Mouse (Mus musculus) midbrain, embryonic 14.5 days (tissue): ENCODE results near the gene Icosl. TPM values are rescaled to one million over a fixed set of nuclear protein-coding genes. Genes with fewer than 3 reads are reported as not detected.
"Not testable (repeated sequence)": the region's sequence is repeated elsewhere in the genome, so short reads cannot be mapped to it uniquely, and the experiment has no call there.

ENCODE experiments used
- ATAC-seq: fragments of 200-750 bp; cut with Nextera tagmentation; 2 replicates; pipeline ENCODE4 v1.8.0; 2017; ENCODE audit warnings: moderate number of reproducible peaks, moderate library complexity; ENCODE audit not compliant: low FRiP score, low TSS enrichment
- DNase-seq: peaks from one replicate; pipeline ENCODE4 v3.0.0-alpha.2; 2015
- H3K27ac ChIP-seq: fragments of 300-500 bp; sonication (generic); replicated peaks from 2 replicates; pipeline ENCODE4 v1.5.1; 2014; ENCODE audit warnings: mild to moderate bottlenecking, low read depth, low read length, moderate library complexity
- H3K27me3 ChIP-seq: fragments of 300-500 bp; sonication (generic); 2 replicates; pipeline ENCODE4 v1.6.1; 2014; ENCODE audit warnings: low read length, control low read depth, mixed read lengths; ENCODE audit not compliant: control insufficient read depth, insufficient read depth
- H3K36me3 ChIP-seq: fragments of 300-500 bp; sonication (generic); 2 replicates; pipeline ENCODE4 v1.6.1; 2014; ENCODE audit warnings: low read length, control low read depth; ENCODE audit not compliant: control insufficient read depth, insufficient read depth
- H3K4me1 ChIP-seq: fragments of 300-500 bp; sonication (generic); 2 replicates; pipeline ENCODE4 v1.6.1; 2014; ENCODE audit warnings: mild to moderate bottlenecking, antibody characterized with exemption, low read length, control low read depth; ENCODE audit not compliant: control insufficient read depth, insufficient read depth
- H3K4me2 ChIP-seq: fragments of 300-500 bp; sonication (generic); 2 replicates; pipeline ENCODE4 v1.6.1; 2014; ENCODE audit warnings: mild to moderate bottlenecking, low read length, moderate library complexity
- H3K4me3 ChIP-seq: fragments of 300-500 bp; sonication (generic); replicated peaks from 2 replicates; pipeline ENCODE4 v1.5.1; 2014; ENCODE audit warnings: low read depth, low read length
- H3K9ac ChIP-seq: fragments of 300-500 bp; sonication (generic); replicated peaks from 2 replicates; pipeline ENCODE4 v1.6.1; 2014; ENCODE audit warnings: mild to moderate bottlenecking, low read length, moderate library complexity
- H3K9me3 ChIP-seq: fragments of 300-500 bp; sonication (generic); 2 replicates; pipeline ENCODE4 v1.6.1; 2016; ENCODE audit warnings: low read length, control low read depth, mixed read lengths; ENCODE audit not compliant: control insufficient read depth
- WGBS: fragments of 180-500 bp; shearing (Covaris S2); extraction: QIAGEN DNeasy Blood & Tissue Kit; methylation state at CpG from one replicate; pipeline ENCODE4 v1.1.7; 2014; 5-methylcytosine and 5-hydroxymethylcytosine counted together
- polyA plus RNA-seq: library from polyadenylated mRNA; unstranded; fragments of >200 nt; fragmentation: Nextera tagmentation; extraction: Ambion mirVana; gene quantifications from 2 replicates; pipeline ENCODE4 v1.2.1, GENCODE M21; 2014

Gene Icosl
- polyA plus RNA-seq, 1 experiment from 2014 or later = 0.71 TPM

DNA sequence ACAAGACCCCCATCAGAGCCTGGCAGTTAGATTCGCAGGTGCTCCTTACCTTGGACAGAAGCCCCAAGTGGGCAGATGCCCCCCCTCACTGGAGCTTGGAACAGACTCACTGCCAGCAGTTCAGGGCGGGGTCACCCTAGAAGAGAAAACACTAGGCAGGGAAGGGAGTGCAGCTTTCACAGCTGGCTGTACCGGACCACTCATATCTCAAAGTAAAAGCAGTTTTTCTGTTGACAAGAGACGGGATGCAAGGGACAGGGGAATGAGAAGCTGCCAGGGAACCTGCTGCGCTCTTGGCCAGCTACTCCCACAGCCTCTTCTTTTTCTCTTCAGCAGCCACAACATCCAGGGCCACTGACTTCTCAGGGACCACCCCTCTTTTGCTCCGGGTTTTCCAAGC, 55.0 kb downstream of the Icosl start:
- H3K9me3 ChIP-seq, H3K4me3 ChIP-seq, H3K4me2 ChIP-seq, H3K27me3 ChIP-seq, H3K36me3 ChIP-seq, H3K4me1 ChIP-seq, ATAC-seq, H3K9ac ChIP-seq, H3K27ac ChIP-seq, DNase-seq: not testable (repeated sequence)
- 81% methylated on average over 6 of the region's 6 CpGs for WGBS

DNA sequence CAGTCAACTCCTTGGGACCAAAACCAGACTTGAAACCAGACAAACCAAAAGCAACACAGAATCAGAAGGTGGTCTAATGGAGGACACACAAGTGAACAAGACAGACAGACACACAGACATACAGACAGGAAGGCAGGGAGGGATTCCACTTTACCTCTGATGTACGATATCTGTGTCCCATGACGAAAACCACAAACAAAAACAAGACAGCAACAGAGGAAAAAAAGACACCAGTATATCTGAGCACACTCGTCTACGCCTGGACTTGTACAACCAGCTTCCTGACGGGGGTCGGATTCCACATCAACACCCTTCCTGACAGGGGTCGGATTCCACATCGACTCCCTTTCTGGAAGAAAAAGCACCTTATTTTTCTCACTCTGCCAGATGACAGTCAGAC, 56.0 kb downstream of the Icosl start:
- 89% methylated on average over 8 of the region's 8 CpGs for WGBS

GRCm38 (mm10) chr10:78126311-78126710, 57.2 kb downstream of the Icosl start:
- H3K27me3 ChIP-seq = no peaks in the 10 kb centered on the region
- H3K4me2 ChIP-seq = no peak overlapping the region
- ATAC-seq = no peak
- H3K4me1 ChIP-seq = no peaks in the 10 kb centered on the region
- no peaks in the 10 kb centered on the region for H3K36me3 ChIP-seq
- no peak overlapping the region for H3K27ac ChIP-seq
- no peak overlapping the region for H3K9ac ChIP-seq
- H3K4me3 ChIP-seq = no peak overlapping the region
- no peak for DNase-seq
- 94% methylated on average over 5 of the region's 5 CpGs for WGBS
- H3K9me3 ChIP-seq = no peaks in the 10 kb centered on the region

More for the DNA sequence above, 56.0 kb downstream of the Icosl start:
- H3K4me1 ChIP-seq, DNase-seq, H3K27me3 ChIP-seq, H3K9ac ChIP-seq, ATAC-seq, H3K4me2 ChIP-seq, H3K27ac ChIP-seq, H3K36me3 ChIP-seq, H3K4me3 ChIP-seq, H3K9me3 ChIP-seq: not testable (repeated sequence)

DNA sequence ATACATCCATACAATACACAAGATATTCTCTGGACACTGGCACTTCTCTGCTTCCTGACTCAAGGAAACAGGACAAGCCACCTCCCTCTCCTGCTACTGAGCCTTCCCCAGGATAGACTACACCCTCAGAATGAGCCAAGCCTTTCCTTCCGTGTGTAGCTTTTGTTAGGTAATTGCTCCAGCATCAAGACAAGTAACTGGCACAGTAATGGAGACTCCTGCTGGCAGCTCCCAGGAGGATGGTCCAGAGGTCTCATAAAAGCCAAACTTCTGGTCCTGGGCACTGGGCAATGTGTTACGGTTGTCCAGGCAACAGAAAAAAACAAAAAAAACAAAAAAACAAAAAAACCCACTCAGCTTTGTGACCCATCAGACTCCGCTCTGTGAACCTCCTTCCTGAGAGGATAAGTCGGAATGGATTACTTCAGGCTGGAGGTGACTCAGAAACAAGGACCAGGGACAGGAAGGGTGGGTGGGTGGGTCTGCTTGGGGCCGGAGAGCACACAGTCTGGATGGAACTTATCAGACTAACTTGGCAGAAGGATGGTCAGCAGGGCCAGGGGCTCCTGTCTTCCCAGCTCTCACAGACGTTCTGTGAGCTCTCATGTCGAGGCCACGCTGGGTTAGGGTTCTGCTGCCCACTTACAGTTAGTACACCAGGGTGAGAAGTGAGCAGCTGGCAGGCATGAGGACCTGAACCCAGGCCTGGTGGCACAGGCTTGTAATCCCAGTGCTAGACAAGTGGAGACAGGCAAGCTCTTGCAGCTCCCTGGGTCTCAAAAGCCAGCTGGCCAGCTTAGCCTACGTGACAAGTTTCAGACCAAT, 58.2 kb downstream of the Icosl start:
- WGBS = 75% methylated on average over 9 of the region's 9 CpGs
- ATAC-seq (no peak), DNase-seq (no peak)
- no peaks in the 10 kb centered on the region for H3K27me3 ChIP-seq
- no peak overlapping the region for H3K9ac ChIP-seq
- no peak overlapping the region for H3K4me3 ChIP-seq
- H3K4me1 ChIP-seq = no peaks in the 10 kb centered on the region
- no peak overlapping the region for H3K27ac ChIP-seq
- no peaks in the 10 kb centered on the region for H3K9me3 ChIP-seq
- H3K4me2 ChIP-seq = no peak overlapping the region
- no peaks in the 10 kb centered on the region for H3K36me3 ChIP-seq

- Histone ChIP-seq H3K4me2 (no peak overlapping the region), H3K36me3 (no peaks in the 10 kb centered on the region), H3K4me1 (no peaks in the 10 kb centered on the region), H3K9me3 (no peaks in the 10 kb centered on the region), H3K27me3 (no peaks in the 10 kb centered on the region), H3K4me3 (no peak overlapping the region), H3K9ac (no peak overlapping the region), H3K27ac (no peak overlapping the region)
- no peak for DNase-seq
- no peak for ATAC-seq
- WGBS = 61% methylated on average over 1 of the region's 1 CpGs
Observed at GRCm38 (mm10) chr10:78127931-78128330, 58.8 kb downstream of the Icosl start.

DNA sequence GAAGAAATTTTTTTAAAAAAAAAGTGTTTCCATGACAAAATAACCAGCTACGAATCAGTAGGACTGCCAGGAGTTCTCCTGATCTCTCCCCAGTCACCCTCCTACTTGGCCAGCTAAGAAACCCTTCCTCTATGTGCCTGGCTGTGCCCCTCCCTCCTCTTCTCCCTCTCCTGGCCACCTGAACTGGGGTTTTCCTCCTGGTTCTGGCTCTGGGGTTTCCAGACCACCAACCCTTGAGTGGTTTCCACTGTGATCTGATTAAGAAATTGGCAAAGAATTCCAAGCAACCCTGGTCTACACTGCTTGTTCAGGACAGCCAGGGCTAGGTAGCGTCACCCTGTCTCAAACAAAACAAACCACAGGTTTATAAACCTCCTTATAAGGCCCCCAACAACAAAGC, 59.5 kb downstream of the Icosl start:
- WGBS = 87% methylated on average over 2 of the region's 2 CpGs
- no peaks in the 10 kb centered on the region for H3K9me3 ChIP-seq
- no peak for ATAC-seq

DNA sequence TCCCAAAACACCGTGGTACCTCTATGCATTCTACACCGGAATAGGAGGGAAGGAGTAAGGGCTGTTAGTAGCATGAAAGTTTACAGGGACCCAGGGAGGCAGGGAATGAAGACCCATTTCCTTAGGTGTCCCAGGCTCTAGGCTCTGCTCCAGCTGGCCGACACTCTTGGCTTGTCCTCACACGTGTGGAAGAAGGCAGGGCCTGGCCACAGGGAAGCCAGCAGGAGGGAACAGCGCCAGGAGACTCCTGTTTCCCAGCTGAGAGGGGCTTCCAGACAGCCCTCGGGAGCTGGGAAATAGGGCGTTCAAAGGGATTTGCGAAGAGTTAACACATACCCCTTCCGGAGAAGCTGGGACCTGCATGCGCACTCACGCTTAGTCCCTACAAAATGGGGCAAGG, 60.3 kb downstream of the Icosl start:
- Histone ChIP-seq H3K9me3 (no peaks in the 10 kb centered on the region), H3K4me3 (no peak overlapping the region), H3K27me3 (no peaks in the 10 kb centered on the region), H3K4me1 (no peaks in the 10 kb centered on the region), H3K27ac (no peak overlapping the region), H3K4me2 (no peak overlapping the region), H3K36me3 (no peaks in the 10 kb centered on the region), H3K9ac (no peak overlapping the region)
- DNase-seq (no peak), ATAC-seq (no peak)
- 55% methylated on average over 11 of the region's 11 CpGs for WGBS

More for the DNA sequence above, 59.5 kb downstream of the Icosl start:
- Histone ChIP-seq H3K4me1 (no peaks in the 10 kb centered on the region), H3K9ac (no peak overlapping the region), H3K27ac (no peak overlapping the region), H3K4me2 (no peak overlapping the region), H3K4me3 (no peak overlapping the region), H3K27me3 (no peaks in the 10 kb centered on the region), H3K36me3 (no peaks in the 10 kb centered on the region)
- no peak for DNase-seq

DNA sequence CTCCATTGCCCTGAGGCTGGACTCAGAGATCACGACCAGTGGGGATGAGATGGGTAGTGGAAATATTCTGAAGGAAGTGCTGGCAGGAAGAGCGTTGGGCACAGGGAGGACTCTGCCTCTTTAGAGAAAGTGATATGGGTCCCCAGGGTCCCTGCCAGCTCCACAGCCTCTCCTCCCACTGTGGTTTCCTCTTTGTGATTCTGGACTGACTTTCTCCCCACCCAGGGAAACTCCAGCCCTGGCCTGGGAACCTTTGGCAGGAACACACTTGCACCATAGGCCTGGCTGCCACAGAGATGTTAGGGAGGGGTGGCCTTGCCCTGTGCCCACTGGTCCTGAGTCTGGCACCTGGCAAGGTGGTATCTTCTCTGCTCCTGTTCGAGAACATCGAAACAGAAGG, 60.9 kb downstream of the Icosl start:
- WGBS = 77% methylated on average over 4 of the region's 4 CpGs
- no peaks in the 10 kb centered on the region for H3K27me3 ChIP-seq
- no peak overlapping the region for H3K9ac ChIP-seq
- ATAC-seq (no peak), DNase-seq (no peak)
- no peak overlapping the region for H3K27ac ChIP-seq
- no peak overlapping the region for H3K4me3 ChIP-seq
- H3K9me3 ChIP-seq = no peaks in the 10 kb centered on the region
- H3K36me3 ChIP-seq = no peaks in the 10 kb centered on the region
- no peak overlapping the region for H3K4me2 ChIP-seq
- H3K4me1 ChIP-seq = 0 out of 2 replicates have a peak, but pooled peaks cover 2% of the 10 kb centered on the region
